Mouse (Mus musculus): ENCODE measurements at regions not wholly inside any gene's neighbourhood (a gene's known extent, or its start where the extent isn't known, plus 50 kb on each side); places are given as distances from the start of the nearest gene placed in this dataset.

DNA sequence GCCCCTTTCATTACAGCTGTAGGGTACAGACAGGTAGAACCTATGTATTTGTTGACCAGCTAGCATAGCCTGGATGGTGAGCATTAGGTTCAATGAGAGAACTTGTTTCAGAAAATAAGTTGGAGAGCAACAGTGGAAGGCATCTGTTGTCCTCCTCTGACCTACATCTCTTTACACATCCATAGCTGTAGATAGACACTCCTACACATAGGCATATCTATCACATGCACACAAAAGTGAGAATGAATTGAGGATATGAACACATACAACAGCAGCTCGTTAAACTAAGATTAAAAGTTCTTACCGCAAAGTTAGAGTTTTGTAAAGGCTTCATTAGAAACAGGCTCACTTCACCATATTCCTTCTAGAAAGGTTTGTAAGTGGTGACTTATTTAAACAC, 198.1 kb downstream of the Col12a1 start:
- H3K4me2 ChIP-seq (replicated peaks) = no peak overlapping the region
- H3K27me3 ChIP-seq (replicated peaks) = no peaks in the 10 kb centered on the region
- H3K36me3 ChIP-seq = no peaks in the 10 kb centered on the region
- ATAC-seq = no peak
- no peak overlapping the region for H3K27ac ChIP-seq
- no peak overlapping the region for H3K9ac ChIP-seq
- WGBS = 92% methylated on average over 2 of the region's 2 CpGs
- H3K9me3 ChIP-seq = no peaks in the 10 kb centered on the region
- no peak overlapping the region for H3K4me3 ChIP-seq (replicated peaks)
- H3K4me1 ChIP-seq (replicated peaks) = no peaks in the 10 kb centered on the region

DNA sequence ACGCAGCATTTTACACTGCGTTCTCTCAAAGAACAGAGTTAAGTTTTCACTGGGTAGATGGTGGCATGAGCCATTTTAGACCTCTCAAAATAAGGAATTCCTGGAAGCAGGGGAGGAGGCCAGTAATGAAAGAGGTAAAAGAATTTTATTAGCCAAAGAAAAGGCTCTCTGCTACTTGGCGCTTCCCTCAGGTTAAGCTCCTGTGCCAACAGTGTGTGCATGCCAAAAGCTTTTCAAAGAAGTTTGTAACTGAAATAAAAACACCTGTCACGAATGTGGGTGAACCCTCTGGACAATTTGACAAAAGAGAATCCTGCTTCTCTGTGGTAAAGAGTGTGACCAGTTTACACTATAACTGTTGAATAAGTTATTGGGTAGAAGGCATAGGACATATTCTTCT, 195.6 kb downstream of the Col12a1 start:
- Histone ChIP-seq H3K4me1 (replicated peaks) (no peaks in the 10 kb centered on the region), H3K27me3 (replicated peaks) (no peaks in the 10 kb centered on the region), H3K36me3 (no peaks in the 10 kb centered on the region), H3K9me3 (no peaks in the 10 kb centered on the region), H3K4me3 (replicated peaks) (no peak overlapping the region), H3K27ac (no peak overlapping the region), H3K4me2 (replicated peaks) (no peak overlapping the region), H3K9ac (no peak overlapping the region)
- ATAC-seq = no peak
- 94% methylated on average over 4 of the region's 4 CpGs for WGBS

DNA sequence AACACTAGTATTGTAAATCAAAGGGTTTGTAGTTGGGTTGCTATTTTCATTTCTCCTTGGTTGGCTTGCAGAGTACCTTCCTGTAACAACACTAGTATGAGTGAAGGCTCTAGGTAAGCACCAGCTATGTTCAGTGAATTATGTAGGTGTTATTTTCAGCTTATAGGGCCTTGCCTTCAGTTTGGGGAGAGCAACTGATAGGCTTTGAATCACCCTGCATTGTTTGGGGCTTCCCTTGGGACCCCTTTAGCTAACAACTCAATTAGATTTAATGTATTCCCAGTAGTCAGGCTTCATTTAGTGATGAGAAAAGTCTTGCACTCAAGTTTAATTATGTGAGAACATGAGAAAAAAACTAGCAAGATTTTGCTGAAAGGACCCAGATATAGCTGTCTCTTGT, 193.6 kb downstream of the Col12a1 start:
- Histone ChIP-seq H3K27me3 (replicated peaks) (no peaks in the 10 kb centered on the region), H3K9ac (no peak overlapping the region), H3K36me3 (no peaks in the 10 kb centered on the region), H3K4me1 (replicated peaks) (no peaks in the 10 kb centered on the region), H3K27ac (no peak overlapping the region), H3K4me3 (replicated peaks) (no peak overlapping the region), H3K4me2 (replicated peaks) (no peak overlapping the region), H3K9me3 (no peaks in the 10 kb centered on the region)
- ATAC-seq = no peak

DNA sequence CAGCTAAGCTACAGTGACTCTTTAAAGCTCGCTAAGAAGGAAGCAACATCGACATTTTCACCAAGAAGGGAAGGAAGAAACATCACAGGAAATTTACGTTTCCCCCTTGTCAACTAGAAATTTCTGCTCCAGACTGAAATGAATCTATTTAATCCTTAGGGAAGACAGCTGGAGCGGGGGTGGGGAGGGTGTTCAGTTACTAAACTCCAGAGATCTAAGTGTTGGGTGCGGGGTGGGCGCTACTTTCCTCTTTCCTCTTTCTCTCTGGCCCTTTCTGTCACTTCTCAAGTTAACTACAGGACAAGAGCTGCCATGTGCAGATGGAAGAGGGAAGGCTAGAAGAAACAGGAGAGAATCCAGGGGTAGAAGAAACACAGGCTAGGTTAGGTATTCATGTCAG, 192.2 kb downstream of the Col12a1 start:
- Histone ChIP-seq H3K27me3 (replicated peaks) (no peaks in the 10 kb centered on the region), H3K36me3 (no peaks in the 10 kb centered on the region), H3K9me3 (no peaks in the 10 kb centered on the region), H3K4me3 (replicated peaks) (no peak overlapping the region), H3K4me1 (replicated peaks) (no peaks in the 10 kb centered on the region), H3K27ac (no peak overlapping the region), H3K4me2 (replicated peaks) (no peak overlapping the region), H3K9ac (no peak overlapping the region)
- 53% methylated on average over 6 of the region's 6 CpGs for whole genome bisulfite sequencing
- no peak for ATAC-seq

DNA sequence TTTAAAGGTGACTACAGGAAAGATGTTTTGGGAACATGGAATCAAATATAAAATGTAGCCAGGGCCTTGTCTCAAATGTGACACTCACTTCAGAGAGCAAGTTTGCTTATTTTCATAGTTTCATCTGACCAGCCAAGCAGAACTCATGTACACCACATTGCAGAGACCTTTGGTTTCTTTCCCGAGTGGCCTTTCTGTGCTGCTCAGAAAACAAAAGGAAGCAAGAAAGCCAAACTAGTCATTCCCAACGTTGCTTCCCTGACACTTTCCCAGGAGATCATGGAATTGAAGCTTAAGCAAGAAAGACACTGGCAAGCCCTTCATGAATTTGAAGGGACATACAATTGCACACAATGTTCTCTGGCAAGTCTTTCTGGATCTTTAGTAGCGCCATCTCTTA, 191.3 kb downstream of the Col12a1 start:
- no peak overlapping the region for H3K27ac ChIP-seq
- WGBS = 82% methylated on average over 3 of the region's 3 CpGs
- H3K9me3 ChIP-seq = no peaks in the 10 kb centered on the region
- ATAC-seq = no peak
- no peaks in the 10 kb centered on the region for H3K36me3 ChIP-seq
- no peak overlapping the region for H3K9ac ChIP-seq
- no peak overlapping the region for H3K4me2 ChIP-seq (replicated peaks)
- H3K4me1 ChIP-seq (replicated peaks) = no peaks in the 10 kb centered on the region
- H3K4me3 ChIP-seq (replicated peaks) = no peak overlapping the region
- no peaks in the 10 kb centered on the region for H3K27me3 ChIP-seq (replicated peaks)

All from intestine, embryonic 15.5 days (tissue).